Mouse (Mus musculus): ENCODE data around the gene 2010003K11Rik. TPM values are rescaled to one million over a fixed set of nuclear protein-coding genes. Genes with fewer than 3 reads are reported as not detected.

The 2010003K11Rik gene
- total RNA-seq, 2 experiments from 2014 or later = not detected

GRCm38 (mm10) chr19:4497263-4497973, 965 bp downstream of the 2010003K11Rik start:
- DNase-seq (ENCODE audit: low spot score in 2 of 2) = peak; percentile 86

- no peak for DNase-seq (ENCODE audit: low spot score in 2 of 2)
These were observed 1.7 kb downstream of the 2010003K11Rik start for GRCm38 (mm10) chr19:4496535-4497262.

DNA sequence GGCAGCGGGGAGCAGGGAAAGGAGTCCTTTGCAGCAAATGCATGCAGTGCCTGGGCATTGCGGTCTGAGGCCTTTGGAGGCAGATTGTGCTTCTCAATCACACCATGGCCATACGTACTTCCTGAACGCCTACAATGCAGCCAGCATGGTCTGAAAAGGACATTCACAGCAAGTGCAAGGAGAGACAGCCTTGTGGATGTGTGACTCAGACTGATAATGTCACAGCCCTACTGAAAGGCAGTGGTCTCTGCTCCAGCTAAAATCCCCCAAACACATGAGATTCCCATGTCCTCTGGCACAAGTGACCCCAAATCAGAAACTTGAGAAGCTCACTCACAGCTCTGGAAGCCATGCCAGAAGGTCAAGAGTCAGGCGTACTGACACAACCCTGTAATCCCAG, 2.6 kb downstream of the 2010003K11Rik start:
- DNase-seq (ENCODE audit: low spot score in 2 of 2) = no peak

GRCm38 (mm10) chr19:4494707-4495106, 3.7 kb downstream of the 2010003K11Rik start:
- no peak for DNase-seq (ENCODE audit: low spot score in 2 of 2)

DNA sequence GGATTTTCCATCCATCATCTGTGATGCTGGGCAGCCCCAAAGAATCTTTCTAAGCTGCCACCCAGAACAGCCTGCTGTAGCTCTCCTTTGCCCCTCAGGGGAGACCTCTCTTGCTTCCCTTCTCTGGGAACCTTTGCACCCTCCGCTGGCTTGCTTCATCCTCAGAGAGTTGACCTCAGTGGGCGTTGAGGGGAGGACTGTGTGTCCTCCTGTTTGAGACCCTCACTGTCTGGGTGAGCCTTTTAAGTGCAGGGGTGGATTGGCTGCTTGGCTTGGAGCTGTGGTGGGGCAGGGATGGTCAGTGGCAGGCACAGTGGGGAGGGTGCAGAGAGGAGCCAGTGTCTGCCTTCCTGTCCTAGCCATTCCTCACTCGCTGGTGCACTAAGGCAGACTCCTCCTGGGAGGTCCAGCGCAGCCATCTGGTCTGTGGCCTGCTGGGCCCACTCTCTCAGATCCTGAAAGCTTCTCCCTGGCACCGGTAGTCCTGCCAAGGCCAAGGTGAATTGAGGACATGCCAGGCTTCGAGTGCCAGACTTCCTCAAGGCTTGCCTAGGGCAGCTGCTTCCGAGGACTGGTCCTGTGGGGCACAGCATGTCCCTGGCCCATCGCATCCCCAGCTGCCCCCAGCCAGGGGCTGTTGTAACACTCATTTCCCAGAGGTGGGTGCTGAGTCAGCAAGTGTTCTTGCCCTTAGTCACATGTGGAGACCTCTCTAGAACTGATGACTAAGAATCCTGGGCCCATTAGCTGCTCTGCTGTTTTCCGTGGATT, 5.7 kb downstream of the 2010003K11Rik start:
- DNase-seq (ENCODE audit: low spot score in 2 of 2) = peak; percentile 55 to 61

DNA sequence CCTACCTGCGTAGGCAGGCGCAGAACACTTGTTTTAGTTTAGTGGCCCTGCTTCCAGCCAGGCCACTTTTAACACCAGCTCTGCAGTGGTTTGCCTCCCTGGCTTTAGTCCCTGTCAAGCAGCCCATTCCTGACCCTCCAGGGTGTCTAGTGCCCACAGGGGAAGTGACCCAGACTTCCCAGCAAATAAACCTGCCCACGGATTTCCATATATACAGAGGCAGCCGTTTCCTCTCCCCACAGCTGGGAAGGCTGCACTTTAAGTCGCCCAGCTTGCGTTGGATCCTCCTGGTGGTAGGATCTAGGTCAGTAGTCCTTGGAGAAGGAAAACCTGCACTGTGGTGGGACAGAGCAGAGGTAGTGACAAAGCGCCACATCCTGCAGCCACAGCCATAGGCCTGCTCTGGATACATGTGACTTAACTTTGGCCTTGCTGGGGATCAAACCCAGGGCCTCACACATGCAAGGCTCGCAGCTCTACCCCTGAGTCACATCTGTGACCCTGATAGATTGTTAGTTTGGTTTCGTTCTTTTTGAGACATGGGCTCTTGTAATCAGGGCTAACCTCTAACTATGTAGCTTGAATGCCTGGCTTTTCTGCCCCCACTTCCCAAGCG, 7.2 kb downstream of the 2010003K11Rik start:
- DNase-seq (ENCODE audit: low spot score in 2 of 2) = no peak

DNA sequence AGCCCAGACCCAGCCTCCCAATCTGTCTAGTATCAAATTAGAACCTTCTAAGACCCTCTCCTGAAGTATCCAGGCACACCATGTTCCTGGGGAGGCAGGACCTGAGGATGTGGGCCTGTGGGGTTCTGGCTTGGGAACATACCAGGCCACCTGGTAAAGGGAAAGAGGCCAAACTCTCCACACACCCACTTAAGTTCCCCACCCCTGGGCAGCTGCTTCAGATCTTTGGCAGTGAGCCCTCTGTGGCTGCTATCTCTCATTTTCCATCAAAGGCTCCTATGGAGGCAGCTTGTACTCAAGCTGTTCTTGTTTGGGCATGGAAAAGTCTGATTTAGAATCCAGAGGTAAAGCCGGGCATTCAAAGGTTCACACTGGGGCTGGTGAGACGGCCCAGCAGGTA, 10.5 kb downstream of the 2010003K11Rik start:
- DNase-seq (ENCODE audit: low spot score in 2 of 2) = no peak

- no peak for DNase-seq (ENCODE audit: low spot score in 2 of 2)
These were observed 13.4 kb downstream of the 2010003K11Rik start for GRCm38 (mm10) chr19:4485006-4485405.

DNA sequence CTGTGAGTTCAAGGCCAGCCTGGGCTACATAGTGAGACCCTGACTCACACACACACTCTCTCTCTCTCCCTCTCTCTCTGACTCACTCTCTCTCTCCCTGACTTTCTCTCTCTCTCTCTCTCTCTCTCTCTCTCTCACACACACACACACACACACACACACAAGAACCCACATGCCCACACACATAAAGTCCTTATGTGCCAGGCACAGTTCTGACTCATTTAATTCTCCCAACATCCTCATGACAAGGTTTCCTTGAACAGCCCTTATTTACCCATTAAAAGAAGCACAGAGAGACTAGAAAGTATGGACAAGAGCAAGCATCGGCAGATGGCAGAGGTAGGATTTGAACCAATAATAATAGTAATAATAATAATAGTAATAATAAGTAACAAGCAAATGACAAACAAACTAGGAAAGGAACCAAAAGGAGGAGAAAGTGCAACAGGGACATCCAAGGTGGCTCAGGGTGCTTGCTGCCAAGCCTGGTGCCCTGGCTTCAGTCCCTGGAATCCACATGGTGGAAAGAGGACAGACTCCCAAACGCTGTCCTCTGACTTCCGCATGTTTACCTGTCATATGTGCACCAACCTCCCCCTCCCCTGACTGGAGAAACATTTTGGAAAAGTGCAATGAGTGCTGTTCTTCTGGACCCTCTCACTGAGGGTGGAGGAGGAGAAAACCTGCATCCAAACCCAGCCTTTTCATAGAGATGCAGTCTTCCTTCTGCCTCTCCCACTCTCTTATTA, 16.1 kb downstream of the 2010003K11Rik start:
- DNase-seq (ENCODE audit: low spot score in 2 of 2) = no peak

DNA sequence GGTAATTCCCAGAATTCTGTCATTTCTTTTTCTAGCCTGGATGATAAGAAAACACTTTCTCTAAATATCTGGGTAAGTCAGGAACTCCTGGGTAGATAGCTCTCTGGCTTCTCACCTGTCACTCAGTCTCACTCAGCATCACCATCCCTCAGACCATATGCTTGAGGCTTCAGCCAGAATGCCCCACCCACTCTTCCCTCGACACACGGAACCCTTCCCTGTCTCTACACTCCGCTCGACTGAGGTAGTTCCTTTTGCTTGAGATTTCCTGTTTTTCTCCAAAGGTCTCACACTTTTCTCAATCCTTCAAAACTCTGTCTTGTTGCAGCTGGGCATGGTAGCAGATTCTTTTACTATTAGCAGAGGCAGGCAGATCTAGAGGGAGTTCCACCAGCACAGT, 17.1 kb downstream of the 2010003K11Rik start:
- DNase-seq (ENCODE audit: low spot score in 2 of 2) = no peak

GRCm38 (mm10) chr19:4480041-4480440, 18.3 kb downstream of the 2010003K11Rik start:
- DNase-seq (ENCODE audit: low spot score in 2 of 2) = no peak

GRCm38 (mm10) chr19:4478190-4478516, 20.2 kb downstream of the 2010003K11Rik start:
- no peak for DNase-seq (ENCODE audit: low spot score in 2 of 2)

DNA sequence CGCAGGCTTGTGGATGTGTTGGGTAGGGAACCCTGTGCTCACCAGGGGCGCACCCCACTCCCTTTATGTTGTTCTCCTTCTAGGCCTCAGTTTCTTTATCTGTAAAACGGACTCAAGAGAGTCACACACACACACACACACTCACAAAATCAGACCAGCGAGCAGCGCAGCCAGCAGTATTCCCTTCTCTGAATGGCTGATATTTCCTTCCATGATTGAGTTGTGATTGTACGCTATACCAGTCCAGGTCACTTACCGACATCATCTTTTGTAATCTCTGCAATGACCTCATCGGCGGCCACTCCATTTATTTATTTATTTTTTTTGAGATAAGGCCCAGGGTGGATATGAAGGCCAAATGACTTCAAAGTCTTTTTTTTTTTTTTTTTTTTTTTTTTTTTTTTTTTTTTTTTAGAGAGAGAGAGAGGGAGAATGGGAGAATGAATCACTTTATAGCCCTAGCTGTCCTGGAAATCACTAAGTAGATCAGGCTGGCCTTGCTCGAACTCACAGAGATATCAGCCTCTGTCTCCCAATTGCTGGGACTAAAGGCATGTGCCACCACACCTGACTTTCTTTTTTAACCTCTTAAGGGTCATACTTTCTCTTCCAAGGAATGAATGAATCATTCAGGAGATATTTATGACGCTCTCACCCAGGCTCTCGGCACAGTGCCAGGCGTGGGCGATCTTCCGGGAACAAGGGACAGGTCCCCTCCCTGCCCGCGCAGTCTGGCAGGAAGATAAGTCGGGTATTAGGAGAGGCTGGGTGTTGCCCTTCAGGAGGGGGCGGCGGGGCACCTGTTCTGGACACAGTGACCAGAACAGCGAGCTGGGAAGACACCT, 20.8 kb downstream of the 2010003K11Rik start, which contains the start of gene Syt12:
TSS of gene Syt12 (minus strand) at position 103 of the 845 bp plus-strand sequence.
- peak in 1 of 2 experiments; percentile 43 for DNase-seq (ENCODE audit: low spot score in 2 of 2)

GRCm38 (mm10) chr19:4476601-4477257, 21.7 kb downstream of the 2010003K11Rik start:
- peak; percentile 51 to 73 for DNase-seq (ENCODE audit: low spot score in 2 of 2)

DNA sequence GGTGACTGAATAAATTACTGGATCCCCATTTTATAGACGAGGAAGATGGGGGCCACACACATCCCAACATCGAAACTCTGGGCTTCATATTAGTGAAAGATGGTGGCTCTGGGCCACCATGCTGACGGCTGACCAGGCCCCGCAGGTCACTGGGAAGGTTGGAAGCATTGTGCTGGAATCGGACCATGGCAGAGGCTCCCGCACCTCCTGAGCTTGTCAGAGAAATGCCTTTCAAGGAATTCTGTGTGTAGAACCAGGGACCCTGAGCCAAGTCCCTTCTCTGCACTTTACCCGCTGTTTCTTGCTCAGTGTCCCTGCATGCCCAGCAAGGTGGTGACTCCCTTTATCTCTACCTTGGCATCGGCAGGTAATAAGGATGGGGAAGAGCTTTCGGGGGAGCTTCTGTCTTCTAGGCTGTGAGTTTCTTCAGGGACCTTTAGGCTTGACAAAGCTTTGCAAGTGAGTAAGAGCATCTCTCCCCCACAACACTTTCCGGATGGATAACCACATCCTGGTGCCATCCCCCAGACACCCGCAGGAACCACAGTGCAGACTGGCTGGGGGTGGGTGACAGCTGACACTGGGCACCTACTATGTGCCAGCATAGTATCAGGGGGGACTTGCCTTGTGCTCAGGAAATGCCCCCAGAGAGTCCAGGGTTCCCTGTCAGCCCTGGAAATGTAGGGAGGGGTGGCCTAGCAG, 23.0 kb downstream of the 2010003K11Rik start:
- DNase-seq (ENCODE audit: low spot score in 2 of 2) = no peak

GRCm38 (mm10) chr19:4474739-4475138, 23.6 kb downstream of the 2010003K11Rik start:
- DNase-seq (ENCODE audit: low spot score in 2 of 2) = no peak

DNA sequence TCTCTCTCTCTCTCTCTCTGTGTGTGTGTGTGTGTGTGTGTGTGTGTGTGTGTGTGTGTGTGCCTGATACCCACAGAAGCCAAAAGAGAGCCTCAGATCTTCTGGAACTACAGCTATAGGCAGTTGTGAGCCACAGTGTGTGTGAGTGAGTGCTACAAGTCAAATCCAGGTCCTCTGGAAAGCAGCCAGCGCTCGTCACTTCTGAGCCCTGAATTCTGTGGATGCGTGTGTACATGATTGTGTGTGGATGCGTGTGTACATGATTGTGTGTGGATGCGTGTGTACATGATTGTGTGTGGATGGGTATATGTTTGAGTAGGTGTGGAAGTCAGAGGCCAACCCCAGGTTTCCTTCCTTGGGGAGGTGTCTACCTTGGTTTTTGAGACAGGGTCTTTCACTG, 24.8 kb downstream of the 2010003K11Rik start:
- DNase-seq (ENCODE audit: low spot score in 2 of 2) = no peak

DNA sequence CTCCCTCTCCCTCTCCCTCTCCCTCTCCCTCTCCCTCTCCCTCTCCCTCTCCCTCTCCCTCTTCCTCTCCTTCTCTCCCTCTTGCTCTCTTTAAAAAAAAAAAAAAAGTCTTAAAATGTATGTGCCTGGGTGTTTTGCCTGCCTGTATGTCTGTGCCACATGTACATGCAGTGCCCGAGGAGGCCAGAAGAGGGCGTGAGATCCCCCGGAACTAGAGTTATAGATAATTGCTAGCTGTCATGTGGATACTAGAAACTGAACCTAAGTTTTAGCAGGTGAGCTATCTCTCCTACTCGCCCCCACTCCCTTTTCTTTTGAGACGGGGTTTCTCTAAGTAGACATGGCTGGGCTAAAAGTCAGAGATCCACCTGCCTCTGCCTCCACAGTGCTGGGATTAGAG, 30.0 kb downstream of the 2010003K11Rik start:
- DNase-seq (ENCODE audit: low spot score in 2 of 2) = no peak

- DNase-seq (ENCODE audit: low spot score in 2 of 2) = no peak
These were observed 33.7 kb downstream of the 2010003K11Rik start for GRCm38 (mm10) chr19:4464666-4465065.
